Mouse (Mus musculus) neural tube, embryonic 11.5 days (tissue): ENCODE data around the gene Myl9. TPM values are rescaled to one million over a fixed set of nuclear protein-coding genes. Genes with fewer than 3 reads are reported as not detected.

ENCODE experiments used
- ATAC-seq: fragments of 200-750 bp; cut with Nextera tagmentation; 2 replicates; pipeline ENCODE4 v1.8.0; 2017; ENCODE audit warnings: moderate number of reproducible peaks, mild to moderate bottlenecking, moderate TSS enrichment, moderate library complexity; ENCODE audit not compliant: insufficient read depth, low FRiP score, low TSS enrichment
- DNase-seq: peaks from one replicate; pipeline ENCODE4 v3.0.0-alpha.2; 2015; ENCODE audit warnings: low spot score
- H3K27ac ChIP-seq: fragments of 300-500 bp; sonication (generic); 2 replicates; pipeline ENCODE4 v1.5.1; 2014; ENCODE audit warnings: low read depth, mild to moderate bottlenecking, low read length
- H3K27me3 ChIP-seq: fragments of 300-500 bp; sonication (generic); 2 replicates; pipeline ENCODE4 v1.6.1; 2014; ENCODE audit warnings: mild to moderate bottlenecking, low read length, mixed read lengths; ENCODE audit not compliant: control insufficient read depth, insufficient read depth
- H3K36me3 ChIP-seq: fragments of 300-500 bp; sonication (generic); 2 replicates; pipeline ENCODE4 v1.6.1; 2014; ENCODE audit warnings: mild to moderate bottlenecking, low read length, moderate library complexity, mixed read lengths; ENCODE audit not compliant: control insufficient read depth, insufficient read depth
- H3K4me1 ChIP-seq: fragments of 300-500 bp; sonication (generic); 2 replicates; pipeline ENCODE4 v1.6.1; 2014; ENCODE audit warnings: low read length, mixed read lengths; ENCODE audit not compliant: control insufficient read depth, insufficient read depth
- H3K4me2 ChIP-seq: fragments of 300-500 bp; sonication (generic); 2 replicates; pipeline ENCODE4 v1.6.1; 2014; ENCODE audit warnings: low read depth, mild to moderate bottlenecking, moderate library complexity
- H3K4me3 ChIP-seq: fragments of 300-500 bp; sonication (generic); 2 replicates; pipeline ENCODE4 v1.5.1; 2014; ENCODE audit warnings: low read depth, low read length
- H3K9ac ChIP-seq: fragments of 300-500 bp; sonication (generic); 2 replicates; pipeline ENCODE4 v1.6.1; 2014; ENCODE audit warnings: mild to moderate bottlenecking, low read length
- H3K9me3 ChIP-seq: fragments of 300-500 bp; sonication (generic); 2 replicates; pipeline ENCODE4 v1.6.1; 2016; ENCODE audit warnings: low read length; ENCODE audit not compliant: control insufficient read depth
- WGBS: fragments of 180-500 bp; shearing (Covaris S2); extraction: QIAGEN DNeasy Blood & Tissue Kit; methylation state at CpG from one replicate; pipeline ENCODE4 v1.1.7; 2014; 5-methylcytosine and 5-hydroxymethylcytosine counted together
- polyA plus RNA-seq: library from polyadenylated mRNA; unstranded; fragments of >200 nt; fragmentation: Nextera tagmentation; extraction: Ambion mirVana; gene quantifications from 2 replicates; pipeline ENCODE4 v1.2.1, GENCODE M21; 2014

Gene Myl9
- polyA plus RNA-seq, 1 experiment from 2014 or later, result 98.7 TPM

- H3K27me3 ChIP-seq, result no peaks in the 10 kb centered on the region
- no peak overlapping the region for H3K27ac ChIP-seq
- no peaks in the 10 kb centered on the region for H3K9me3 ChIP-seq
- DNase-seq, result no peak
- no peak overlapping the region for H3K9ac ChIP-seq
- H3K4me1 ChIP-seq, result peaks cover 19% of the 10 kb centered on the region
- no peak overlapping the region for H3K4me3 ChIP-seq
- H3K36me3 ChIP-seq, result no peaks in the 10 kb centered on the region
- no peak overlapping the region for H3K4me2 ChIP-seq
- ATAC-seq, result no peak
- 50% methylated on average over 7 of the region's 7 CpGs for WGBS
These were observed 38.4 kb upstream of the Myl9 start for GRCm38 (mm10) chr2:156736846-156737245.

- Histone ChIP-seq H3K9ac (no peak overlapping the region), H3K4me2 (no peak overlapping the region), H3K4me3 (no peak overlapping the region), H3K9me3 (no peaks in the 10 kb centered on the region), H3K27ac (no peak overlapping the region), H3K27me3 (no peaks in the 10 kb centered on the region), H3K4me1 (peaks cover 19% of the 10 kb centered on the region), H3K36me3 (no peaks in the 10 kb centered on the region; the same call in 1 of the 2 replicates)
- DNase-seq (no peak), ATAC-seq (no peak)
- 77% methylated on average over 7 of the region's 7 CpGs for WGBS
These were observed 37.2 kb upstream of the Myl9 start for GRCm38 (mm10) chr2:156737976-156738375.

DNA sequence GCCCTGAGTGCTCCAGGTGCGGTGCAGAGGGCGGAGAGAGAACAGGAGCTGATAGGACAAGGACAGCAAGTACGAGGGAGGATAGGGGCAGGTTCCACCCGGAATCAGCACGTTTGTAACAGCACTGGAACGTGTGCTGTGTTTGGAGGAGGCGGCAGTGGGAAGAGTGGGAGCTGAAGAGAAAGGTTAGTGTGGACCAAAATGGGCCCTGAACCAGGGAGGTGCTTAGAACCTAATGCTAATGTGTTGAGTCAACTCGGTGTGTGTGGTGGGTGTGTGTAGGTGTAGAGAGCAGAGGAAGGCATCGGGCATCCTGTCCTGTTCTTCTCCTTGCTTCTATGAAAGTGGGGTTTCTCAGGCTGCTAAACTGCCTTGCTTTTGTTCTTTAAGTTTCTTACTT lies 34.0 kb upstream of the Myl9 start:
- Histone ChIP-seq H3K4me2 (no peak overlapping the region), H3K27me3 (no peaks in the 10 kb centered on the region), H3K4me3 (no peak overlapping the region), H3K9ac (no peak overlapping the region), H3K9me3 (no peaks in the 10 kb centered on the region), H3K36me3 (peaks cover 2% of the 10 kb centered on the region), H3K27ac (no peak overlapping the region), H3K4me1 (peaks cover 11% of the 10 kb centered on the region)
- DNase-seq, result no peak
- WGBS, result 88% methylated on average over 9 of the region's 9 CpGs
- no peak for ATAC-seq

DNA sequence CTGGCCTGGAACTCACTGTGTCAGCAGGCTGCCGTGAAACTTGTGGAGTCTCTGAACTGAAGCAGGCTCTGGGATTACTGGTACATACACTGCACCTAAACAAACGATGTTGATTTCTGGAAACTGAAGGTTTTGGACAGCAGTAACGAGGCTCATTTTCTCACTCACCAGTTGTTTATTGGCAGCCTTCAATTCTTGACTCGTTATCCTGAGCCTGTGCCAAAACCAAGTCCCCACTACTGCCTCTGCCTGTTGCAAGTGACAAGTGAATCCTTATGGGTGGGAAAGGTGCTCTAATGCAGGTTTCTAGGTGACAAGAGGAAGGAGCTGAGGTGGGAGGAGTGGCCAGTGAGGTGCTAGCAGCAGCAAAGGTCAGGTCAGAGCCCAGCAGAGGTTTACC lies 33.2 kb upstream of the Myl9 start:
- WGBS, result 85% methylated on average over 4 of the region's 4 CpGs
- DNase-seq, result no peak
- no peak for ATAC-seq
- no peak overlapping the region for H3K4me2 ChIP-seq
- H3K4me3 ChIP-seq, result no peak overlapping the region
- H3K9ac ChIP-seq, result no peak overlapping the region
- H3K4me1 ChIP-seq, result peaks cover 9% of the 10 kb centered on the region
- H3K27me3 ChIP-seq, result no peaks in the 10 kb centered on the region
- H3K36me3 ChIP-seq, result peaks cover 7% of the 10 kb centered on the region
- H3K27ac ChIP-seq, result no peak overlapping the region
- no peaks in the 10 kb centered on the region for H3K9me3 ChIP-seq

DNA sequence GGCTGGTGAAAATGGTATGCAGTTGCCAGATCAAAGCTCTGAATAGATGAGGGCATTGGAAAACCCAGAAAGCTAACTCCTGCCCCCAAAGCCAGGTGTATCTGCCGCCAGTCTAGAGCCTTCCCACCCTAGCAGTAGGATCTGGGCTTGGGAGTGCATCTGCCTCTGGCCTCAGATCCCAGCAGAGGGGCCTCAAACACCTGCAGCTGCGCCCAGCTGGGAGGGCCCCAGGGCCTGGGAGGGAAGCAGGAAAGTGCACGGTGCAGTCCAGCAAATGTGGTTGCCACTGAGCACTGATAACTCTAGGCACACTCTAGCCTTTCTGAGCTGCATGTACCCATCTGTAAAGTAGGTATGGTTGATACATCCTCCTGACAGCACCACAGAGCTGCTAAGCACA lies 32.0 kb upstream of the Myl9 start:
- no peak for ATAC-seq
- H3K4me2 ChIP-seq, result no peak overlapping the region
- H3K36me3 ChIP-seq, result peaks cover 10% of the 10 kb centered on the region
- no peak for DNase-seq
- H3K4me1 ChIP-seq, result peaks cover 9% of the 10 kb centered on the region
- no peaks in the 10 kb centered on the region for H3K9me3 ChIP-seq
- H3K27me3 ChIP-seq, result no peaks in the 10 kb centered on the region
- H3K4me3 ChIP-seq, result no peak overlapping the region
- 72% methylated on average over 3 of the region's 3 CpGs for WGBS
- H3K9ac ChIP-seq, result no peak overlapping the region
- H3K27ac ChIP-seq, result no peak overlapping the region

DNA sequence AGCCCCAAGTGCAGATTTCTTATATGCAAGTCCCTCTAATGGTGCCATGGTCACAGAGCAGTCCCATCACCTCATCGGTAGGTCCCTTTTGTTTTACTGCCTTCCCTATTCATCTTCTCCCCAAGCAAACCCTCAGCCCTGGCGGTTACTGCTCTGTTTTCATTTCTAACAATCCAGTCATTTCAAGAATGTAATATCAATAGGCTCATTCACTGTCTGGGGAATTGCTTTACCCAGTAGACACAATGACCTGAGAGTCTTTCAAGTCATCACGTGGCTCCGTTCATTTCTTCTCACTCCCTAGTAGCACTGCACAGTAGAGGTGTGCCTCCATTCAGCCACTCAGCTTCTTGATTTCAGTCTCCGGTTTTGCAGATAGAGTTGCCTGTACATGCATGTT lies 30.8 kb upstream of the Myl9 start:
- Histone ChIP-seq H3K9ac (no peak overlapping the region), H3K36me3 (peaks cover 14% of the 10 kb centered on the region), H3K27ac (no peak overlapping the region), H3K4me3 (no peak overlapping the region), H3K4me2 (no peak overlapping the region), H3K9me3 (no peaks in the 10 kb centered on the region), H3K4me1 (peaks cover 9% of the 10 kb centered on the region), H3K27me3 (no peaks in the 10 kb centered on the region)
- 76% methylated on average over 5 of the region's 5 CpGs for WGBS
- DNase-seq, result no peak
- ATAC-seq, result no peak

- WGBS, result 89% methylated on average over 3 of the region's 3 CpGs
- H3K9ac ChIP-seq, result no peak overlapping the region
These were observed 27.9 kb upstream of the Myl9 start for GRCm38 (mm10) chr2:156747315-156747714.

GRCm38 (mm10) chr2:156749687-156750086 lies 25.5 kb upstream of the Myl9 start:
- ATAC-seq, result no peak
- no peak overlapping the region for H3K9ac ChIP-seq
- WGBS, result 94% methylated on average over 8 of the region's 8 CpGs
- H3K36me3 ChIP-seq, result peaks cover 27% of the 10 kb centered on the region
- no peaks in the 10 kb centered on the region for H3K9me3 ChIP-seq
- H3K27me3 ChIP-seq, result no peaks in the 10 kb centered on the region
- no peak for DNase-seq
- H3K27ac ChIP-seq, result no peak overlapping the region
- no peak overlapping the region for H3K4me2 ChIP-seq
- H3K4me1 ChIP-seq, result no peaks in the 10 kb centered on the region
- no peak overlapping the region for H3K4me3 ChIP-seq

More at GRCm38 (mm10) chr2:156747315-156747714, 27.9 kb upstream of the Myl9 start:
- Histone ChIP-seq H3K27me3 (no peaks in the 10 kb centered on the region), H3K4me2 (no peak overlapping the region), H3K36me3 (peaks cover 20% of the 10 kb centered on the region), H3K4me1 (no peaks in the 10 kb centered on the region), H3K4me3 (no peak overlapping the region), H3K9me3 (no peaks in the 10 kb centered on the region), H3K27ac (no peak overlapping the region)
- no peak for ATAC-seq
- no peak for DNase-seq

GRCm38 (mm10) chr2:156756937-156757336 lies 18.3 kb upstream of the Myl9 start:
- no peak for ATAC-seq
- no peak overlapping the region for H3K4me3 ChIP-seq
- H3K27ac ChIP-seq, result no peak overlapping the region
- H3K4me2 ChIP-seq, result no peak overlapping the region
- H3K9me3 ChIP-seq, result peaks cover 4% of the 10 kb centered on the region; the same call in 1 of the 2 replicates
- H3K36me3 ChIP-seq, result peaks cover 46% of the 10 kb centered on the region
- no peaks in the 10 kb centered on the region for H3K4me1 ChIP-seq
- WGBS, result 94% methylated on average over 9 of the region's 9 CpGs
- H3K27me3 ChIP-seq, result no peaks in the 10 kb centered on the region
- no peak overlapping the region for H3K9ac ChIP-seq
- DNase-seq, result no peak
